Mouse (Mus musculus) ES-E14 (cell line): ENCODE data around the gene Rhoc. TPM values are rescaled to one million over a fixed set of nuclear protein-coding genes. Genes with fewer than 3 reads are reported as not detected.
A peak's percentile ranks its signal among the peaks of the same experiment; 100 is the strongest.
"Not testable (repeated sequence)": the region's sequence is repeated elsewhere in the genome, so short reads cannot be mapped to it uniquely, and the experiment has no call there.

Experiments
- DNase-seq: peaks from one replicate; pipeline ENCODE4 v3.0.0-alpha.2; 2013; ENCODE audit warnings: low read depth, low spot score
- H3K27ac ChIP-seq: 2 replicates; pipeline ENCODE4 v1.5.1; 2012; ENCODE audit warnings: low read depth, mild to moderate bottlenecking, low read length, moderate library complexity, mixed read lengths; ENCODE audit not compliant: poor library complexity, insufficient read depth, severe bottlenecking
- H3K36me3 ChIP-seq: 2 replicates; pipeline ENCODE4 v1.6.1; 2012; ENCODE audit warnings: mild to moderate bottlenecking, low read length, moderate library complexity, mixed read lengths; ENCODE audit not compliant: control insufficient read depth, poor library complexity, insufficient read depth, severe bottlenecking
- H3K4me1 ChIP-seq, 2 experiments: fragments of 150-350 bp in 1 of 2; sonication (generic) in 1 of 2; 2 replicates each; pipeline ENCODE4 v1.6.1; 2012; ENCODE audit warnings: low read length in 2 of 2, mild to moderate bottlenecking in 1 of 2, mixed read lengths in 1 of 2; ENCODE audit not compliant: control insufficient read depth in 2 of 2, insufficient read depth in 2 of 2, poor library complexity in 1 of 2
- H3K4me3 ChIP-seq, 2 experiments: fragments of 150-350 bp in 1 of 2; sonication (generic) in 1 of 2; 2 replicates each; pipeline ENCODE4 v1.5.1; 2012; ENCODE audit warnings: low read length in 2 of 2, low read depth in 1 of 2, mild to moderate bottlenecking in 1 of 2, mixed read lengths in 1 of 2; ENCODE audit not compliant: insufficient read depth in 1 of 2, poor library complexity in 1 of 2, severe bottlenecking in 1 of 2
- H3K9ac ChIP-seq: 2 replicates; pipeline ENCODE4 v1.6.1; 2012; ENCODE audit warnings: low read depth, mild to moderate bottlenecking, low read length, mixed read lengths; ENCODE audit not compliant: poor library complexity, insufficient read depth, severe bottlenecking
- H3K9me3 ChIP-seq: fragments of 150-350 bp; sonication (generic); 2 replicates; pipeline ENCODE4 v1.6.1; 2012; ENCODE audit warnings: low read depth, mild to moderate bottlenecking, low read length; ENCODE audit not compliant: control insufficient read depth, insufficient read depth
- CHD2 ChIP-seq: IDR thresholded peaks from 2 replicates; pipeline ENCODE4 v1.6.1; 2014; ENCODE audit warnings: mild to moderate bottlenecking, low read depth, low read length, inconsistent platforms
- HCFC1 ChIP-seq: IDR thresholded peaks from 2 replicates; pipeline ENCODE4 v1.6.1; 2012; ENCODE audit warnings: low read length, inconsistent platforms, borderline replicate concordance; ENCODE audit not compliant: insufficient read depth
- MAFK ChIP-seq: IDR thresholded peaks from 2 replicates; pipeline ENCODE4 v1.6.1; 2014; ENCODE audit warnings: mild to moderate bottlenecking, low read depth, low read length, inconsistent platforms; ENCODE audit not compliant: insufficient read depth
- ZC3H11A ChIP-seq: IDR thresholded peaks from 2 replicates; pipeline ENCODE4 v1.6.1; 2012; ENCODE audit warnings: low read depth, mild to moderate bottlenecking, inconsistent platforms, low read length, borderline replicate concordance
- ZNF384 ChIP-seq: IDR thresholded peaks from 2 replicates; pipeline ENCODE4 v1.6.1; 2012; ENCODE audit warnings: low read depth, low read length, inconsistent platforms
- in situ Hi-C, 2 experiments: fragments of 600-800 bp; cut with MboI; formaldehyde crosslinking; loops; one replicate each; pipeline ENCODE4 v1.15.1; 2025; ENCODE audit warnings: low sequenced_read_pairs in 2 of 2, inconsistent platforms in 1 of 2; ENCODE audit not compliant: unreplicated experiment in 2 of 2
- total RNA-seq: library from RNA; depleted of rRNA; stranded (reverse); fragments of 300-350 nt; gene quantifications from 2 replicates; pipeline ENCODE4 v1.2.3, GENCODE M21; 2012

Gene Rhoc
- total RNA-seq, 1 experiment, result 99.9 TPM

GRCm38 (mm10) chr3:104758406-104758805 is 29.8 kb upstream of the Rhoc start:
- peaks cover 0 to 3% of the 10 kb centered on the region in 2 experiments; a peak in 1 of 4 replicates for H3K4me1 ChIP-seq
- peak overlapping the region; percentile 40; the same call in 1 of the 2 replicates for H3K9ac ChIP-seq
- H3K27ac ChIP-seq, result no peak overlapping the region
- TF ChIP-seq ZC3H11A, result no peak
- TF ChIP-seq ZNF384, result no peak
- TF ChIP-seq CHD2, result no peak
- TF ChIP-seq HCFC1, result no peak
- DNase-seq, result no peak
- H3K9me3 ChIP-seq, result no peaks in the 10 kb centered on the region
- H3K36me3 ChIP-seq, result no peaks in the 10 kb centered on the region
- in situ Hi-C loops, result loop anchor here in 1 of 2 experiments (25.0 kb wide), 1 partner anchor 304 kb away; the partner anchor contains the start of genes 4930564D02Rik and Cttnbp2nl
- peak overlapping the region; percentile 30 to 43; a peak in 3 of 4 replicates for H3K4me3 ChIP-seq

- TF ChIP-seq HCFC1, result no peak
- TF ChIP-seq ZC3H11A, result no peak
- no peak for TF ChIP-seq ZNF384
- no peak for TF ChIP-seq MAFK
- no peak for TF ChIP-seq CHD2
- in situ Hi-C loops, result loop anchor here in 1 of 2 experiments (25.0 kb wide), 1 partner anchor 303 kb away; the partner anchor contains the start of genes 4930564D02Rik and Cttnbp2nl
- Histone ChIP-seq H3K9ac (no peak overlapping the region; the same call in 1 of the 2 replicates), H3K36me3 (no peaks in the 10 kb centered on the region), H3K27ac (no peak overlapping the region), H3K9me3 (no peaks in the 10 kb centered on the region), H3K4me1 (peaks cover 0 to under 1% of the 10 kb centered on the region in 2 experiments; a peak in 1 of 4 replicates), H3K4me3 (peak overlapping the region; percentile 30 to 43; a peak in 2 of 4 replicates)
- no peak for DNase-seq
Observed at GRCm38 (mm10) chr3:104758869-104759268, 29.3 kb upstream of the Rhoc start.

- not testable (repeated sequence) for H3K9me3 ChIP-seq, H3K36me3 ChIP-seq, H3K4me3 ChIP-seq, H3K4me1 ChIP-seq, DNase-seq, H3K9ac ChIP-seq, H3K27ac ChIP-seq
- in situ Hi-C loops, result loop anchor here in 1 of 2 experiments (25.0 kb wide), 1 partner anchor 300 kb away; the partner anchor contains the start of genes 4930564D02Rik and Cttnbp2nl
Observed at GRCm38 (mm10) chr3:104762103-104762863, 25.9 kb upstream of the Rhoc start.

GRCm38 (mm10) chr3:104765021-104765420 is 23.2 kb upstream of the Rhoc start:
- DNase-seq, result no peak
- no peak overlapping the region for H3K9ac ChIP-seq
- no peak overlapping the region for H3K4me3 ChIP-seq
- TF ChIP-seq ZC3H11A (no peak), ZNF384 (peak; percentile 70)
- no peaks in the 10 kb centered on the region for H3K4me1 ChIP-seq
- no peaks in the 10 kb centered on the region for H3K9me3 ChIP-seq
- in situ Hi-C loops, result loop anchor here in 1 of 2 experiments (25.0 kb wide), 1 partner anchor 297 kb away; the partner anchor contains the start of genes 4930564D02Rik and Cttnbp2nl
- no peaks in the 10 kb centered on the region for H3K36me3 ChIP-seq
- H3K27ac ChIP-seq, result no peak overlapping the region

GRCm38 (mm10) chr3:104767141-104767540 is 21.0 kb upstream of the Rhoc start:
- Histone ChIP-seq H3K4me3 (no peak overlapping the region), H3K36me3 (no peaks in the 10 kb centered on the region), H3K9ac (no peak overlapping the region), H3K4me1 (no peaks in the 10 kb centered on the region), H3K27ac (no peak overlapping the region), H3K9me3 (no peaks in the 10 kb centered on the region)
- in situ Hi-C loops, result loop anchor here in 1 of 2 experiments (25.0 kb wide), 1 partner anchor 295 kb away; the partner anchor contains the start of genes 4930564D02Rik and Cttnbp2nl
- no peak for TF ChIP-seq MAFK
- no peak for TF ChIP-seq CHD2
- TF ChIP-seq HCFC1, result no peak
- TF ChIP-seq ZNF384, result no peak
- TF ChIP-seq ZC3H11A, result no peak
- no peak for DNase-seq
